25 mouse cellular contexts compared by ENCODE assay signal in genomic region chr9:99429845-99430244, GRCm38 (mm10). TPM values are rescaled to one million over a fixed set of nuclear protein-coding genes. Genes with fewer than 3 reads are reported as not detected.
DNase-seq lines count a peak whose midpoint lies in the region; TF ChIP-seq lines count a peak whose summit lies in the region.
"Had no signal": no experiment of that assay in that cellular context is flagged by ENCODE, and none has a peak within 500 bp of the region (broad histone marks: within the 10 kb centered on the region; RNA-seq: fewer than 3 reads in every experiment).

No protein-coding gene starts in this region.

- H3K4me1 ChIP-seq in cortical plate, adult 2 months (ENCODE audit: control insufficient read depth, insufficient read depth, low read length) = peaks cover 29% of the 10 kb centered on the region

- TF ChIP-seq CTCF in cortical plate, adult 2 months (IDR thresholded peaks at IDR 0.05; ENCODE audit: extremely low read depth, insufficient read depth, low read length) = no peak

- intact Hi-C loops in heart, postnatal 36 days (cut with DNase I) = loop anchor here (10.0 kb wide), 1 partner anchor 295 kb away; no protein-coding TSS in a partner anchor

- H3K27ac ChIP-seq in cortical plate, adult 2 months (ENCODE audit: insufficient read depth, low read length) = peak overlapping the region; percentile 53; the same call in 1 of the 2 replicates
- H3K27ac ChIP-seq: embryonic facial prominence, embryonic 12.5 days; forebrain, embryonic 15.5 days; heart, adult 2 months; heart, embryonic 15.5 days; hindbrain, embryonic 10.5 days; hindbrain, embryonic 14.5 days had no signal

- DNase-seq in layer of hippocampus, adult 9-11 months = peak; percentile 77
- DNase-seq in layer of hippocampus, postnatal 36 days = no peak
- peak; percentile 78 for DNase-seq in right cerebral cortex, adult 18-20 months
- DNase-seq in right cerebral cortex, postnatal 4 days = no peak
- no peak for DNase-seq in heart, postnatal 36 days
- DNase-seq: adrenal gland, postnatal 14 days; cerebellum, adult 2 months; cerebellum, postnatal 14 days; gastrocnemius, postnatal 14 days; heart, adult 2 months; heart, postnatal 14 days had no signal

- H3K4me3 ChIP-seq in cortical plate, adult 2 months (ENCODE audit: insufficient read depth, low read length) = no peak overlapping the region
- H3K4me3 ChIP-seq: embryonic facial prominence, embryonic 12.5 days; forebrain, embryonic 15.5 days; heart, adult 2 months; heart, embryonic 15.5 days; hindbrain, embryonic 10.5 days had no signal

- TF ChIP-seq POLR2A in cortical plate, adult 2 months (IDR thresholded peaks at IDR 0.05; ENCODE audit: extremely low read depth, insufficient read depth, low read length) = no peak

RNA-seq across cellular contexts. Expression of gene Mras, which starts 7.3 kb away (rescaled TPM):
- 100 to 1,000 TPM; 132 to 154 TPM for total RNA-seq in layer of hippocampus, postnatal 36 days (2021)
- 176 and 178 TPM in 2 replicates for polyA plus RNA-seq in cortical plate, adult 2 months (2012; rRNA removed)
- total RNA-seq in heart, postnatal 36 days (2021) = 1 to 10 TPM; 5.2 to 6.5 TPM
- polyA plus RNA-seq: activated CD4-positive, CD25-positive, alpha-beta regulatory T cell, adult 4 months had no signal

RNA-seq across cellular contexts. Expression of gene Nme9, which starts 21.4 kb away (rescaled TPM):
- under 1 TPM in 1 of 2 experiments, not detected in 1; 0.42 TPM for total RNA-seq in layer of hippocampus, postnatal 36 days (2021)
- 0.08 and 0.56 TPM in 2 replicates for polyA plus RNA-seq in cortical plate, adult 2 months (2012; rRNA removed)
- total RNA-seq in heart, postnatal 36 days (2021) = not detected
- total RNA-seq: adrenal gland, adult 18-20 months; adrenal gland, postnatal 14 days; CH12.LX; common myeloid progenitor, adult 5-6 weeks; gastrocnemius, adult 18-20 months; gastrocnemius, postnatal 14 days; heart, adult 2 months had no signal
- polyA plus RNA-seq: activated CD4-positive, CD25-positive, alpha-beta regulatory T cell, adult 4 months; embryonic facial prominence, embryonic 12.5 days; forebrain, embryonic 11.5 days; frontal cortex, adult 2 months; Patski had no signal

Comparison
In these comparisons a context has a peak if more than half of its experiments do, and no peak if none do; other contexts are left out.
1. DNase-seq: peak in layer of hippocampus, adult 9-11 months (single experiment) and right cerebral cortex, adult 18-20 months (single experiment); none in layer of hippocampus, postnatal 36 days (0 of 2), right cerebral cortex, postnatal 4 days (single experiment) and heart, postnatal 36 days (0 of 2).
2. RNA of gene Mras, which starts 7.3 kb away (total RNA-seq): 132 to 154 TPM in layer of hippocampus, postnatal 36 days; 5.2 to 6.5 TPM in heart, postnatal 36 days; every median in the first group is over 10 times any median in the second.